In genomic region chr8:12127106-12127800, GRCm38 (mm10) we compare ENCODE assay signal across 9 mouse cellular contexts.
DNase-seq lines count a peak whose midpoint lies in the region; ATAC-seq and TF ChIP-seq lines count a peak whose summit lies in the region.
"Had no signal": no experiment of that assay in that cellular context is flagged by ENCODE, and none has a peak within 500 bp of the region (broad histone marks: within the 10 kb centered on the region; RNA-seq: fewer than 3 reads in every experiment).

No protein-coding gene starts in this region.

- no peak for TF ChIP-seq CTCF in lung, adult 2 months (IDR thresholded peaks at IDR 0.05; ENCODE audit: insufficient read depth, low read length)

- no peak overlapping the region for H3K4me3 ChIP-seq in lung, adult 2 months (replicated peaks; ENCODE audit: extremely low read depth, low read depth, low read length)
- H3K4me3 ChIP-seq in forebrain, embryonic 15.5 days, result 0 out of 2 replicates have a peak overlapping the region, but pooled peaks have one; percentile 9

- DNase-seq in lung, adult 18-20 months, result peak; percentile 8 to 18
- no peak for DNase-seq in lung, adult 2 months
- DNase-seq in lung, postnatal 25 days (ENCODE audit: low spot score), result peak; percentile 21
- DNase-seq in retina, embryonic 14.5 days (ENCODE audit: low spot score), result peak; percentile 37
- DNase-seq in cerebellum, postnatal 36 days, result no peak
- DNase-seq in spleen, adult 18-20 months, result no peak
- DNase-seq: cerebellum, adult 9-10 months; thymus, postnatal 25 days had no signal

- H3K27ac ChIP-seq in forebrain, embryonic 15.5 days (replicated peaks), result peak overlapping the region; percentile 95

- peaks cover 16% of the 10 kb centered on the region; the same call in 1 of the 2 replicates for H3K27me3 ChIP-seq in forebrain, embryonic 15.5 days

- peaks cover 3% of the 10 kb centered on the region for H3K4me1 ChIP-seq in lung, adult 2 months (ENCODE audit: control insufficient read depth, insufficient read depth, low read length)
- peaks cover 36% of the 10 kb centered on the region for H3K4me1 ChIP-seq in forebrain, embryonic 15.5 days

- 19% methylated on average over 14 of the region's 14 CpGs for WGBS in lung, adult 2 months
- WGBS in forebrain, embryonic 15.5 days, result 3% methylated on average over 14 of the region's 14 CpGs

- peak overlapping the region; percentile 19 for H3K4me2 ChIP-seq in forebrain, embryonic 15.5 days (replicated peaks)

- H3K9me3 ChIP-seq in forebrain, embryonic 15.5 days, result no peaks in the 10 kb centered on the region

- ATAC-seq in forebrain, embryonic 15.5 days (replicated peaks), result peak; percentile 65

- no peaks in the 10 kb centered on the region for H3K36me3 ChIP-seq in forebrain, embryonic 15.5 days

- peak overlapping the region; percentile 5; the same call in 1 of the 2 replicates for H3K9ac ChIP-seq in forebrain, embryonic 15.5 days (replicated peaks)

- no peak for TF ChIP-seq POLR2A in lung, adult 2 months (IDR thresholded peaks at IDR 0.05; ENCODE audit: borderline replicate concordance, extremely low read depth, low read depth, low read length)

Comparison
In these comparisons a context has a peak if more than half of its experiments do, and no peak if none do; other contexts are left out.
1. DNase-seq: peak in lung, adult 18-20 months (2 of 2), lung, postnatal 25 days (single experiment) and retina, embryonic 14.5 days (single experiment); none in lung, adult 2 months (single experiment), cerebellum, postnatal 36 days (0 of 2) and spleen, adult 18-20 months (0 of 2).